In the genomic region with DNA sequence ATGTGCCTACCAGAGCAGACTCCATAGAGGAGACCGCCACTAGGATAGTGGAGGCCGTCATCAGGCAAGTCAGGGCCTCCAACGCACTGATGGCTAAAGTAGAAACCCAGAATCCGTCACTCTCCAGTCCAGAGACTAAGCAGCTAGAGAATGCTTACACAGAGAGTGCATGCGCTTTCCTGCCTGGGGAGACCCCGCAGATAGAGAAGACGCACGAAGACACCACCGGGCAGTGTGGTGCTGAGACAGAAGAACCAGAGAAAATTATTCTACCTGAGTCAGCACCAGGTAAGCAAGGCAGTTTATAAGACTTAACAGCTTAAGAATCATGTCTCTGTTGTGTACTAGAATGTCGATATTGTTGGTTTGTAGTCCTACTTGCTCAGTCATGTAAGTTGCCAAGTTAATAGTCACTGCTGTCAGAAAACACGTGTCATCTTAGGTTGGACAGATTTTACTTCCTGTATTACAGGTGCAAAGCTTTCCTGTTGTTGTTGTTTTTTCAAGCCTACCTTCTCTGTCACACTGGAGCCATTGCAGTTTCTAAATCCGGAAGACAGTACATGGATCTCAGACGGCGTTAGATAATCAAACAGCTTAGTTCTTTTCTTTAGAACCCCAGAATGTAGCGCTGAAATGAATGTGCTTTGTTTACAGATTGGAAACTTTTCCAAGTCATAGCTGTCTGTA, we compare ENCODE assay signal across 10 mouse cellular contexts.
DNase-seq lines count a peak whose midpoint lies in the region; ATAC-seq and TF ChIP-seq lines count a peak whose summit lies in the region.
"Had no signal": no experiment of that assay in that cellular context is flagged by ENCODE, and none has a peak within 500 bp of the region (broad histone marks: within the 10 kb centered on the region; RNA-seq: fewer than 3 reads in every experiment).

No protein-coding gene starts in this region.

- H3K9me3 ChIP-seq in heart, embryonic 12.5 days (replicated peaks): no peaks in the 10 kb centered on the region
- H3K9me3 ChIP-seq in intestine, postnatal 0 days (ENCODE audit: control insufficient read depth): no peaks in the 10 kb centered on the region
- no peaks in the 10 kb centered on the region for H3K9me3 ChIP-seq in stomach, embryonic 16.5 days (replicated peaks; ENCODE audit: control insufficient read depth, low read length)
- no peaks in the 10 kb centered on the region for H3K9me3 ChIP-seq in forebrain, embryonic 12.5 days

- H3K27ac ChIP-seq in heart, embryonic 12.5 days (ENCODE audit: poor library complexity, severe bottlenecking): peak overlapping the region; percentile 88
- peak overlapping the region; percentile 82 for H3K27ac ChIP-seq in thymus, adult 2 months (ENCODE audit: control insufficient read depth, insufficient read depth, low read length)
- peak overlapping the region; percentile 41 for H3K27ac ChIP-seq in intestine, postnatal 0 days (ENCODE audit: low read depth, low read length)
- peak overlapping the region; percentile 88 for H3K27ac ChIP-seq in stomach, embryonic 16.5 days (ENCODE audit: low read length)
- H3K27ac ChIP-seq in forebrain, embryonic 12.5 days: no peak overlapping the region

- H3K9ac ChIP-seq in heart, embryonic 12.5 days: no peak overlapping the region
- H3K9ac ChIP-seq in intestine, postnatal 0 days (ENCODE audit: low read depth, low read length): no peak overlapping the region
- no peak overlapping the region for H3K9ac ChIP-seq in stomach, embryonic 16.5 days (ENCODE audit: low read length)
- H3K9ac ChIP-seq in forebrain, embryonic 12.5 days: no peak overlapping the region

- H3K4me1 ChIP-seq in heart, embryonic 12.5 days (replicated peaks): peaks cover 57% of the 10 kb centered on the region
- H3K4me1 ChIP-seq in thymus, adult 2 months (replicated peaks; ENCODE audit: control insufficient read depth, insufficient read depth, low read length): peaks cover 35% of the 10 kb centered on the region
- peaks cover 3% of the 10 kb centered on the region; the same call in 1 of the 2 replicates for H3K4me1 ChIP-seq in intestine, postnatal 0 days (replicated peaks; ENCODE audit: control insufficient read depth, insufficient read depth, low read length)
- peaks cover 42% of the 10 kb centered on the region for H3K4me1 ChIP-seq in stomach, embryonic 16.5 days (ENCODE audit: control insufficient read depth, insufficient read depth, low read length)
- H3K4me1 ChIP-seq in forebrain, embryonic 12.5 days: no peaks in the 10 kb centered on the region

- no peak for ATAC-seq in heart, embryonic 12.5 days (ENCODE audit: insufficient number of reproducible peaks, low FRiP score)
- no peak for ATAC-seq in intestine, postnatal 0 days
- no peak for ATAC-seq in stomach, embryonic 16.5 days (ENCODE audit: insufficient read depth, low FRiP score)
- ATAC-seq in forebrain, embryonic 12.5 days (ENCODE audit: low FRiP score): no peak

- no peak for TF ChIP-seq CTCF in thymus, adult 2 months (IDR thresholded peaks at IDR 0.05; ENCODE audit: borderline replicate concordance, control insufficient read depth, extremely low read depth, insufficient read depth, low read length, poor library complexity)
- no peak for TF ChIP-seq CTCF in intestine, postnatal 0 days (IDR thresholded peaks at IDR 0.05; ENCODE audit: low read depth)

- peak overlapping the region; percentile 52; the same call in 1 of the 2 replicates for H3K4me2 ChIP-seq in heart, embryonic 12.5 days
- peak overlapping the region; percentile 25 for H3K4me2 ChIP-seq in intestine, postnatal 0 days (replicated peaks; ENCODE audit: low read depth)
- H3K4me2 ChIP-seq in stomach, embryonic 16.5 days (ENCODE audit: low read depth, low read length): no peak overlapping the region; the same call in 1 of the 2 replicates
- H3K4me2 ChIP-seq in forebrain, embryonic 12.5 days: no peak overlapping the region

- intact Hi-C loops in heart, postnatal 14 days (cut with DNase I): loop anchor here (5.0 kb wide), 3 partner anchors 34 to 214 kb away; a partner anchor contains a TSS

- H3K27me3 ChIP-seq in heart, embryonic 12.5 days (replicated peaks): no peaks in the 10 kb centered on the region
- no peaks in the 10 kb centered on the region for H3K27me3 ChIP-seq in thymus, adult 2 months (ENCODE audit: control insufficient read depth, insufficient read depth, low read length)
- no peaks in the 10 kb centered on the region for H3K27me3 ChIP-seq in intestine, postnatal 0 days (replicated peaks; ENCODE audit: control insufficient read depth, insufficient read depth, low read length)
- H3K27me3 ChIP-seq in stomach, embryonic 16.5 days (ENCODE audit: control insufficient read depth, insufficient read depth, low read length): no peaks in the 10 kb centered on the region
- no peaks in the 10 kb centered on the region for H3K27me3 ChIP-seq in forebrain, embryonic 12.5 days

- no peak for TF ChIP-seq POLR2A in thymus, adult 2 months (IDR thresholded peaks at IDR 0.05; ENCODE audit: control insufficient read depth, extremely low read depth, insufficient read depth, low read length, poor library complexity)

- 66% methylated on average over 15 of the region's 15 CpGs for WGBS in heart, embryonic 12.5 days
- WGBS in thymus, adult 2 months: 76% methylated on average over 15 of the region's 15 CpGs
- WGBS in intestine, postnatal 0 days: 74% methylated on average over 15 of the region's 15 CpGs
- WGBS in stomach, embryonic 16.5 days: 69% methylated on average over 15 of the region's 15 CpGs
- WGBS in forebrain, embryonic 12.5 days: 90% methylated on average over 15 of the region's 15 CpGs

- no peak for DNase-seq in heart, postnatal 14 days
- no peak for DNase-seq in thymus, adult 2 months
- DNase-seq in thymus, adult 18-20 months: no peak
- no peak for DNase-seq in cerebellum, adult 9-11 months
- DNase-seq: cerebellum, postnatal 14 days; retina, postnatal 1 day had no signal

- H3K4me3 ChIP-seq in heart, embryonic 12.5 days: 0 out of 2 replicates have a peak overlapping the region, but pooled peaks have one; percentile 46
- no peak overlapping the region for H3K4me3 ChIP-seq in thymus, adult 2 months (ENCODE audit: control insufficient read depth, insufficient read depth, low read length)
- 0 out of 2 replicates have a peak overlapping the region, but pooled peaks have one; percentile 18 for H3K4me3 ChIP-seq in intestine, postnatal 0 days (ENCODE audit: low read depth, low read length)
- H3K4me3 ChIP-seq in stomach, embryonic 16.5 days (replicated peaks; ENCODE audit: low read length): no peak overlapping the region
- no peak overlapping the region for H3K4me3 ChIP-seq in forebrain, embryonic 12.5 days (replicated peaks)

- H3K36me3 ChIP-seq in heart, embryonic 12.5 days: peaks cover 40% of the 10 kb centered on the region
- H3K36me3 ChIP-seq in thymus, adult 2 months (ENCODE audit: control insufficient read depth, insufficient read depth, low read length): peaks cover 38% of the 10 kb centered on the region
- H3K36me3 ChIP-seq in intestine, postnatal 0 days (ENCODE audit: control insufficient read depth, insufficient read depth): peaks cover 24% of the 10 kb centered on the region
- H3K36me3 ChIP-seq in stomach, embryonic 16.5 days (ENCODE audit: control insufficient read depth, insufficient read depth, low read length): no peaks in the 10 kb centered on the region; the same call in 1 of the 2 replicates
- peaks cover 27% of the 10 kb centered on the region for H3K36me3 ChIP-seq in forebrain, embryonic 12.5 days (replicated peaks)

Comparison
In these comparisons a context has a peak if more than half of its experiments do, and no peak if none do; other contexts are left out.
1. H3K4me2 ChIP-seq: peak in heart, embryonic 12.5 days (single experiment) and intestine, postnatal 0 days (single experiment); none in stomach, embryonic 16.5 days (single experiment) and forebrain, embryonic 12.5 days (single experiment).
2. H3K4me3 ChIP-seq: peak in heart, embryonic 12.5 days (single experiment) and intestine, postnatal 0 days (single experiment); none in thymus, adult 2 months (single experiment), stomach, embryonic 16.5 days (single experiment) and forebrain, embryonic 12.5 days (single experiment).